Mouse (Mus musculus) liver, embryonic 14.5 days (tissue): ENCODE data around the gene Klhl22.

Experiments used
- CTCF ChIP-seq: IDR thresholded peaks from 2 replicates; pipeline ENCODE4 v1.5.1; 2016; ENCODE audit warnings: antibody characterized with exemption, low read depth, control low read depth
- EP300 ChIP-seq: IDR thresholded peaks from 2 replicates; pipeline ENCODE4 v1.6.1; 2016; ENCODE audit warnings: antibody characterized with exemption, low read depth

DNA sequence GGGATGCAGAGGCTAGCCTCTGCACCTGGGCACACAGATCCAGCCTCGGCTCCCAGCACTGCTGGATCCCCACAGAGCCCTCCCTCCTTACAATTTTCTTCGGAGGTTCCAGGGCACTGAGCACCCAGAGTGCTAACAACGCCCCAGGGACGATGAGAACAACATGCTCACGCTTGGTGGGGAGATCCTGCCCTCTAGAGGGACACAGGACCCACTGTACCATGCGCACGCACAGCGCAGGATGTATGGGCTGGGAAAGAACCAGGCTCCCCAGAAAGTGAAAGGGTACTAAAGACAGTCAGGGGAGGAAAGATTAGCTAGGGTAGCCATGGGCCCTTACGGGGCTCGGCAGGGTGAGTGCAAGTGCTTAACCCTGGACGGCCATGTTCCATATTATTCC, 72.4 kb downstream of the Klhl22 start:
- TF ChIP-seq CTCF (peak; percentile 48), EP300 (no peak)
